ENCODE assay signal across 36 mouse cellular contexts in the genomic region with DNA sequence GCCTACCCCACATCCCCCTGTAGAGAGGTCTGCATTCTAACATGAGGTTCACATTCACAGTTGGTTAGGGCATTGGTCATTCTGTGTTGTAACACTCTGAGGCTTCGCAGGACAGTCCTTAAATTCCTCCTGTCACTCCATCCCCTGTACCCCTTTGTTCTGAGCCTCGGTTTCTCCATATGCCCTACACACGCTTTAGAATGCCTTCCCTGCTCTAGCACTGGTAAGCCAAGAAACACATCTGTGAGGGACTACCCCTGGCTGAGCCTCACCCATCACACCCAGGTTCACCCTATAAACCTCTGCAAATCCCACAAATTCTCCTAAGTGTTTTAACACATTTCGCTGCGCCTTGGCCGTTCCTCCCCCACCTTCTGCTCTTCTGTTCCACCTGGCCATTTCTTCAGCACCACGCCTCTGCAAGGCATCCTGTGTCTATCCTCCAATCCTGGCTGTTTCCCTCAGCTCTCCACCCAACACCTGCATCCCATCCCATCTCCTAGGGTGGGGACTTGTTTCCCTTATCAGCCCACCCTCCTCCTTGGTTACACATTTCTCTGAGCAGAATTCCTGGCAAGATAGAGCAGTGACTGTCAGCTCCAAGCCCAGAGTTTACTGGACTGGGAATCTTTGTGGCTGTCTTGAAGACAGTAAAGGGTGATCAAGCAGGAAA. TPM values are rescaled to one million over a fixed set of nuclear protein-coding genes. Genes with fewer than 3 reads are reported as not detected.
A peak's percentile ranks its signal among the peaks of the same experiment; 100 is the strongest.
DNase-seq lines count a peak whose midpoint lies in the region; ATAC-seq and TF ChIP-seq lines count a peak whose summit lies in the region.
"Had no signal": no experiment of that assay in that cellular context is flagged by ENCODE, and none has a peak within 500 bp of the region (broad histone marks: within the 10 kb centered on the region; RNA-seq: fewer than 3 reads in every experiment).

No protein-coding gene starts in this region.

- no peak for TF ChIP-seq CTCF in gastrocnemius, adult 2 months (IDR thresholded peaks at IDR 0.05)

- intact Hi-C loops in gastrocnemius, adult 2 months (cut with DNase I) = no loop called here

- H3K9ac ChIP-seq in heart, embryonic 13.5 days = no peak overlapping the region
- H3K9ac ChIP-seq in intestine, embryonic 15.5 days = peak overlapping the region; percentile 47
- H3K9ac ChIP-seq in limb, embryonic 13.5 days = no peak overlapping the region
- no peak overlapping the region for H3K9ac ChIP-seq in stomach, embryonic 15.5 days
- H3K9ac ChIP-seq: heart, embryonic 12.5 days; liver, embryonic 15.5 days; lung, embryonic 14.5 days; midbrain, embryonic 15.5 days; neural tube, embryonic 15.5 days had no signal

- WGBS in heart, embryonic 13.5 days = 72% methylated on average over 7 of the region's 7 CpGs
- WGBS in intestine, embryonic 15.5 days = 60% methylated on average over 7 of the region's 7 CpGs
- WGBS in limb, embryonic 13.5 days = 76% methylated on average over 7 of the region's 7 CpGs
- WGBS in stomach, embryonic 15.5 days = 67% methylated on average over 7 of the region's 7 CpGs

- no peak for DNase-seq in heart, adult 9 months (ENCODE audit: low spot score in 2 of 2)
- DNase-seq in gastrocnemius, adult 2 months = no peak
- no peak for DNase-seq in adrenal gland, postnatal 36 days
- no peak for DNase-seq in right cerebral cortex, adult 2 months (ENCODE audit: low spot score in 2 of 2)
- DNase-seq: adrenal gland, postnatal 25 days; cerebellum, adult 18-20 months; cerebellum, postnatal 14 days; heart, postnatal 14 days; kidney, adult 2 months; layer of hippocampus, adult 9-11 months; lung, embryonic 14.5 days; lung, postnatal 14 days; thymus, postnatal 14 days had no signal

- H3K27me3 ChIP-seq in heart, embryonic 13.5 days (replicated peaks) = no peaks in the 10 kb centered on the region
- no peaks in the 10 kb centered on the region for H3K27me3 ChIP-seq in intestine, embryonic 15.5 days (replicated peaks)
- no peaks in the 10 kb centered on the region for H3K27me3 ChIP-seq in limb, embryonic 13.5 days
- no peaks in the 10 kb centered on the region for H3K27me3 ChIP-seq in stomach, embryonic 15.5 days (replicated peaks)
- H3K27me3 ChIP-seq: heart, embryonic 12.5 days; liver, embryonic 15.5 days; midbrain, embryonic 15.5 days; neural tube, embryonic 15.5 days; Patski had no signal

- ATAC-seq in heart, embryonic 13.5 days (ENCODE audit: extremely low read depth, insufficient number of reproducible peaks, low FRiP score, low TSS enrichment) = no peak
- peak; percentile 91 for ATAC-seq in intestine, embryonic 15.5 days
- no peak for ATAC-seq in limb, embryonic 13.5 days (ENCODE audit: low FRiP score, low read depth)
- ATAC-seq in stomach, embryonic 15.5 days (ENCODE audit: insufficient read depth, low FRiP score, low read depth) = peak; percentile 41
- ATAC-seq: forebrain, embryonic 16.5 days; midbrain, embryonic 15.5 days; Patski had no signal

- H3K4me2 ChIP-seq in heart, embryonic 13.5 days = 0 out of 2 replicates have a peak overlapping the region, but pooled peaks have one; percentile 20
- H3K4me2 ChIP-seq in intestine, embryonic 15.5 days (replicated peaks) = peak overlapping the region; percentile 52
- peak overlapping the region; percentile 32 for H3K4me2 ChIP-seq in limb, embryonic 13.5 days (replicated peaks)
- H3K4me2 ChIP-seq in stomach, embryonic 15.5 days = peak overlapping the region; percentile 31; the same call in 1 of the 2 replicates
- H3K4me2 ChIP-seq: liver, embryonic 15.5 days; lung, embryonic 14.5 days; midbrain, embryonic 15.5 days; neural tube, embryonic 15.5 days had no signal

- H3K9me3 ChIP-seq in heart, embryonic 13.5 days = no peaks in the 10 kb centered on the region
- H3K9me3 ChIP-seq in intestine, embryonic 15.5 days = no peaks in the 10 kb centered on the region
- no peaks in the 10 kb centered on the region for H3K9me3 ChIP-seq in limb, embryonic 13.5 days
- H3K9me3 ChIP-seq in stomach, embryonic 15.5 days = no peaks in the 10 kb centered on the region
- H3K9me3 ChIP-seq: heart, embryonic 12.5 days; liver, embryonic 15.5 days; midbrain, embryonic 10.5 days; midbrain, embryonic 15.5 days; neural tube, embryonic 15.5 days had no signal

- H3K36me3 ChIP-seq in heart, embryonic 13.5 days = no peaks in the 10 kb centered on the region
- H3K36me3 ChIP-seq in intestine, embryonic 15.5 days = no peaks in the 10 kb centered on the region
- no peaks in the 10 kb centered on the region for H3K36me3 ChIP-seq in limb, embryonic 13.5 days
- H3K36me3 ChIP-seq in stomach, embryonic 15.5 days = no peaks in the 10 kb centered on the region
- H3K36me3 ChIP-seq: heart, embryonic 12.5 days; liver, embryonic 15.5 days; midbrain, embryonic 10.5 days; midbrain, embryonic 15.5 days; neural tube, embryonic 15.5 days had no signal

- H3K4me1 ChIP-seq in heart, embryonic 13.5 days = peaks cover 6% of the 10 kb centered on the region; the same call in 1 of the 2 replicates
- no peaks in the 10 kb centered on the region; the same call in 1 of the 2 replicates for H3K4me1 ChIP-seq in intestine, embryonic 15.5 days (replicated peaks)
- H3K4me1 ChIP-seq in limb, embryonic 13.5 days = peaks cover 6% of the 10 kb centered on the region; the same call in 1 of the 2 replicates
- no peaks in the 10 kb centered on the region for H3K4me1 ChIP-seq in stomach, embryonic 15.5 days
- H3K4me1 ChIP-seq: heart, embryonic 12.5 days; liver, embryonic 15.5 days; midbrain, embryonic 15.5 days; neural tube, embryonic 15.5 days had no signal

- H3K4me3 ChIP-seq in heart, embryonic 13.5 days = no peak overlapping the region
- H3K4me3 ChIP-seq in intestine, embryonic 15.5 days (replicated peaks) = peak overlapping the region; percentile 41
- H3K4me3 ChIP-seq in limb, embryonic 13.5 days = no peak overlapping the region
- H3K4me3 ChIP-seq in stomach, embryonic 15.5 days (replicated peaks) = no peak overlapping the region
- H3K4me3 ChIP-seq in gastrocnemius, adult 2 months = no peak overlapping the region
- H3K4me3 ChIP-seq: erythroblast, embryonic 14.5 days; heart, embryonic 12.5 days; liver, embryonic 15.5 days; midbrain, embryonic 10.5 days; midbrain, embryonic 15.5 days; neural tube, embryonic 15.5 days had no signal

- H3K27ac ChIP-seq in heart, embryonic 13.5 days (replicated peaks) = no peak overlapping the region
- H3K27ac ChIP-seq in intestine, embryonic 15.5 days = peak overlapping the region; percentile 84
- no peak overlapping the region for H3K27ac ChIP-seq in limb, embryonic 13.5 days
- H3K27ac ChIP-seq in stomach, embryonic 15.5 days = no peak overlapping the region
- no peak overlapping the region for H3K27ac ChIP-seq in gastrocnemius, adult 2 months
- H3K27ac ChIP-seq: liver, embryonic 15.5 days; midbrain, embryonic 10.5 days; midbrain, embryonic 15.5 days; neural tube, embryonic 15.5 days had no signal

RNA-seq across cellular contexts. Expression of a gene that starts 0.7 kb away (rescaled TPM):
- not detected in 2 replicates for polyA plus RNA-seq in heart, embryonic 13.5 days (2015; fragmentation: Nextera tagmentation; extraction: Ambion mirVana)
- polyA plus RNA-seq in intestine, embryonic 15.5 days (2015; fragmentation: Nextera tagmentation; extraction: Ambion mirVana) = 76.3 and 79.9 TPM in 2 replicates
- 0.20 and 0.34 TPM in 2 replicates for polyA plus RNA-seq in limb, embryonic 13.5 days (2015; fragmentation: Nextera tagmentation; extraction: Ambion mirVana)
- 16.7 and 21.4 TPM in 2 replicates for polyA plus RNA-seq in stomach, embryonic 15.5 days (2015; fragmentation: Nextera tagmentation; extraction: Ambion mirVana)
- not detected for total RNA-seq in gastrocnemius, adult 2 months (2021)
- total RNA-seq in adrenal gland, postnatal 36 days (2021) = not detected
- total RNA-seq: adrenal gland, postnatal 25 days; gastrocnemius, adult 8-10 months; gastrocnemius, postnatal 4 days; left cerebral cortex, postnatal 14 days; liver, adult 2 months; MEL had no signal
- polyA plus RNA-seq: brain, embryonic 14.5 days; cortical plate, adult 2 months; embryonic facial prominence, embryonic 14.5 days; erythroblast, embryonic 14.5 days; forebrain, embryonic 11.5 days; forebrain, embryonic 16.5 days; heart, embryonic 12.5 days; hindbrain, embryonic 11.5 days; kidney, adult 2 months; kidney, embryonic 16.5 days; liver, embryonic 15.5 days; lung, embryonic 14.5 days; midbrain, embryonic 10.5 days; midbrain, embryonic 15.5 days; neural tube, embryonic 15.5 days; Patski had no signal

Comparison
In these comparisons a context has a peak if more than half of its experiments do, and no peak if none do; other contexts are left out.
1. ATAC-seq: peak in intestine, embryonic 15.5 days (single experiment) and stomach, embryonic 15.5 days (single experiment); none in heart, embryonic 13.5 days (single experiment) and limb, embryonic 13.5 days (single experiment).
2. RNA of a gene that starts 0.7 kb away (polyA plus RNA-seq): 76.3 to 79.9 TPM in intestine, embryonic 15.5 days and 16.7 to 21.4 TPM in stomach, embryonic 15.5 days; 0.20 to 0.34 TPM in limb, embryonic 13.5 days and not detected in heart, embryonic 13.5 days; every median in the first group is over 10 times any median in the second.
3. Peak in every context shown above with its lines, with median percentiles within 50 percentile points of each other: H3K4me2 ChIP-seq.